Mouse (Mus musculus) spleen, adult 2 months (tissue): ENCODE data around the gene Pitx1. TPM values are rescaled to one million over a fixed set of nuclear protein-coding genes. Genes with fewer than 3 reads are reported as not detected.

Source experiments
- DNase-seq, 2 experiments: peaks; one replicate each; pipeline versions ENCODE4 v3.0.0 to v3.0.0-alpha.2; 2012 to 2021; ENCODE audit warnings: low spot score in 2 of 2, low read depth in 1 of 2
- H3K27ac ChIP-seq: fragments of 200-500 bp; 2 replicates; pipeline ENCODE4 v1.5.1; 2012; ENCODE audit warnings: low read length, inconsistent platforms; ENCODE audit not compliant: insufficient read depth
- H3K27me3 ChIP-seq: fragments of 200-500 bp; 2 replicates; pipeline ENCODE4 v1.6.1; 2012; ENCODE audit warnings: mild to moderate bottlenecking, moderate library complexity, low read length, inconsistent platforms; ENCODE audit not compliant: control insufficient read depth, insufficient read depth
- H3K36me3 ChIP-seq: fragments of 200-500 bp; 2 replicates; pipeline ENCODE4 v1.6.1; 2012; ENCODE audit warnings: mild to moderate bottlenecking, low read length, inconsistent platforms; ENCODE audit not compliant: control insufficient read depth, insufficient read depth
- H3K4me1 ChIP-seq: fragments of 200-500 bp; 2 replicates; pipeline ENCODE4 v1.6.1; 2011; ENCODE audit warnings: inconsistent platforms; ENCODE audit not compliant: control insufficient read depth, insufficient read depth, insufficient read length
- H3K4me3 ChIP-seq: fragments of 200-500 bp; 2 replicates; pipeline ENCODE4 v1.5.1; 2011; ENCODE audit warnings: mild to moderate bottlenecking, inconsistent platforms; ENCODE audit not compliant: insufficient read depth, insufficient read length; ENCODE audit errors: extremely low read depth
- CTCF ChIP-seq: fragments of 200-500 bp; IDR thresholded peaks from 2 replicates; pipeline ENCODE4 v1.5.1; 2011; ENCODE audit warnings: mild to moderate bottlenecking, inconsistent platforms; ENCODE audit not compliant: insufficient read depth, insufficient read length, insufficient replicate concordance; ENCODE audit errors: extremely low read depth
- POLR2A ChIP-seq: fragments of 200-500 bp; IDR thresholded peaks from 2 replicates; pipeline ENCODE4 v1.6.1; 2011; ENCODE audit warnings: low read depth, low read length, inconsistent platforms
- WGBS: fragments of 180-500 bp; shearing (Covaris S2); methylation state at CpG from one replicate; pipeline ENCODE4 v1.1.7; 2018; 5-methylcytosine and 5-hydroxymethylcytosine counted together
- polyA plus RNA-seq: library from polyadenylated mRNA; depleted of rRNA; stranded (reverse); fragments of >200 nt; gene quantifications from 2 replicates; pipeline ENCODE4 v1.2.3, GENCODE M21; 2012

The Pitx1 gene
- polyA plus RNA-seq, 1 experiment, result not detected

- TF ChIP-seq CTCF (no peak), POLR2A (no peak)
- no peak for DNase-seq
- no peaks in the 10 kb centered on the region for H3K36me3 ChIP-seq
- H3K4me1 ChIP-seq, result no peaks in the 10 kb centered on the region
- H3K27me3 ChIP-seq, result no peaks in the 10 kb centered on the region
- no peak overlapping the region for H3K4me3 ChIP-seq
- 75% methylated on average over 5 of the region's 5 CpGs for WGBS
- H3K27ac ChIP-seq, result no peak overlapping the region
These were observed 22.4 kb downstream of the Pitx1 start for GRCm38 (mm10) chr13:55813490-55814016.

GRCm38 (mm10) chr13:55810947-55811346 is 25.0 kb downstream of the Pitx1 start:
- no peak overlapping the region for H3K4me3 ChIP-seq
- no peaks in the 10 kb centered on the region for H3K36me3 ChIP-seq
- WGBS, result 80% methylated on average over 5 of the region's 5 CpGs
- H3K27ac ChIP-seq, result no peak overlapping the region
- TF ChIP-seq POLR2A (no peak), CTCF (no peak)
- DNase-seq, result no peak
- H3K27me3 ChIP-seq, result no peaks in the 10 kb centered on the region
- H3K4me1 ChIP-seq, result no peaks in the 10 kb centered on the region

- Histone ChIP-seq H3K4me3 (no peak overlapping the region), H3K36me3 (no peaks in the 10 kb centered on the region), H3K27me3 (no peaks in the 10 kb centered on the region), H3K4me1 (no peaks in the 10 kb centered on the region), H3K27ac (no peak overlapping the region)
- TF ChIP-seq POLR2A, result no peak
- TF ChIP-seq CTCF, result no peak
- WGBS, result 96% methylated on average over 10 of the region's 10 CpGs
- DNase-seq, result no peak
These were observed 26.3 kb downstream of the Pitx1 start for GRCm38 (mm10) chr13:55809707-55810106.

GRCm38 (mm10) chr13:55809041-55809623 is 26.9 kb downstream of the Pitx1 start:
- no peaks in the 10 kb centered on the region for H3K4me1 ChIP-seq
- WGBS, result 76% methylated on average over 7 of the region's 7 CpGs
- no peak for DNase-seq
- H3K36me3 ChIP-seq, result no peaks in the 10 kb centered on the region
- no peaks in the 10 kb centered on the region for H3K27me3 ChIP-seq
- H3K4me3 ChIP-seq, result no peak overlapping the region
- TF ChIP-seq POLR2A, result no peak
- no peak for TF ChIP-seq CTCF
- H3K27ac ChIP-seq, result no peak overlapping the region

- no peaks in the 10 kb centered on the region for H3K36me3 ChIP-seq
- no peak for DNase-seq
- H3K27me3 ChIP-seq, result no peaks in the 10 kb centered on the region
- WGBS, result 90% methylated on average over 1 of the region's 1 CpGs
- no peak overlapping the region for H3K4me3 ChIP-seq
- no peak overlapping the region for H3K27ac ChIP-seq
- no peak for TF ChIP-seq POLR2A
- no peak for TF ChIP-seq CTCF
- no peaks in the 10 kb centered on the region for H3K4me1 ChIP-seq
These were observed 32.0 kb downstream of the Pitx1 start for GRCm38 (mm10) chr13:55803973-55804372.

- WGBS, result 80% methylated on average over 2 of the region's 2 CpGs
- H3K27ac ChIP-seq, result no peak overlapping the region
- no peaks in the 10 kb centered on the region for H3K36me3 ChIP-seq
- no peak overlapping the region for H3K4me3 ChIP-seq
- H3K27me3 ChIP-seq, result no peaks in the 10 kb centered on the region
- no peak for DNase-seq
- no peaks in the 10 kb centered on the region for H3K4me1 ChIP-seq
- TF ChIP-seq POLR2A, result no peak
- no peak for TF ChIP-seq CTCF
These were observed 34.7 kb downstream of the Pitx1 start for GRCm38 (mm10) chr13:55801246-55801645.

GRCm38 (mm10) chr13:55786120-55786519 is 49.9 kb downstream of the Pitx1 start:
- TF ChIP-seq CTCF, result no peak
- no peak for TF ChIP-seq POLR2A
- H3K27me3 ChIP-seq, result no peaks in the 10 kb centered on the region
- H3K27ac ChIP-seq, result no peak overlapping the region
- no peaks in the 10 kb centered on the region for H3K36me3 ChIP-seq
- no peak for DNase-seq
- 72% methylated on average over 11 of the region's 11 CpGs for WGBS
- H3K4me1 ChIP-seq, result no peaks in the 10 kb centered on the region
- no peak overlapping the region for H3K4me3 ChIP-seq
